Mouse (Mus musculus) intestine, postnatal 0 days (tissue): Measurements from ENCODE around the gene Gm10378. TPM values are rescaled to one million over a fixed set of nuclear protein-coding genes. Genes with fewer than 3 reads are reported as not detected.
"Not testable (repeated sequence)": the region's sequence is repeated elsewhere in the genome, so short reads cannot be mapped to it uniquely, and the experiment has no call there.

Experiments
- ATAC-seq: fragments of 200-750 bp; cut with Nextera tagmentation; 2 replicates; pipeline ENCODE4 v1.8.0; 2017; ENCODE audit warnings: mild to moderate bottlenecking, moderate TSS enrichment, moderate library complexity
- H3K27ac ChIP-seq: fragments of 300-500 bp; sonication (generic); 2 replicates; pipeline ENCODE4 v1.5.1; 2014; ENCODE audit warnings: mild to moderate bottlenecking, low read depth, low read length, moderate library complexity
- H3K27me3 ChIP-seq: fragments of 300-500 bp; sonication (generic); replicated peaks from 2 replicates; pipeline ENCODE4 v1.6.1; 2014; ENCODE audit warnings: low read length, mixed read lengths; ENCODE audit not compliant: control insufficient read depth, insufficient read depth
- H3K36me3 ChIP-seq: fragments of 300-500 bp; sonication (generic); 2 replicates; pipeline ENCODE4 v1.6.1; 2014; ENCODE audit warnings: mild to moderate bottlenecking, moderate library complexity; ENCODE audit not compliant: control insufficient read depth, insufficient read depth
- H3K4me1 ChIP-seq: fragments of 300-500 bp; sonication (generic); replicated peaks from 2 replicates; pipeline ENCODE4 v1.6.1; 2014; ENCODE audit warnings: antibody characterized with exemption, low read length, mixed read lengths; ENCODE audit not compliant: control insufficient read depth, insufficient read depth
- H3K4me2 ChIP-seq: fragments of 300-500 bp; sonication (generic); replicated peaks from 2 replicates; pipeline ENCODE4 v1.6.1; 2014; ENCODE audit warnings: low read depth, mild to moderate bottlenecking, moderate library complexity
- H3K4me3 ChIP-seq: fragments of 300-500 bp; sonication (generic); 2 replicates; pipeline ENCODE4 v1.5.1; 2014; ENCODE audit warnings: low read depth, low read length
- H3K9ac ChIP-seq: fragments of 300-500 bp; sonication (generic); 2 replicates; pipeline ENCODE4 v1.6.1; 2014; ENCODE audit warnings: mild to moderate bottlenecking, low read depth, low read length
- H3K9me3 ChIP-seq: fragments of 300-500 bp; sonication (generic); 2 replicates; pipeline ENCODE4 v1.6.1; 2016; ENCODE audit warnings: mixed run types; ENCODE audit not compliant: control insufficient read depth
- WGBS: fragments of 180-500 bp; shearing (Covaris S2); extraction: QIAGEN DNeasy Blood & Tissue Kit; methylation state at CpG from one replicate; pipeline ENCODE4 v1.1.7; 2014; 5-methylcytosine and 5-hydroxymethylcytosine counted together
- microRNA-seq: library from miRNA; unstranded; fragments of <30 nt; microRNA quantifications from one replicate; pipeline ENCODE4, GENCODE M21; 2016
- polyA plus RNA-seq: library from polyadenylated mRNA; unstranded; fragments of >200 nt; fragmentation: Nextera tagmentation; extraction: Ambion mirVana; gene quantifications from 2 replicates; pipeline ENCODE4 v1.2.1, GENCODE M21; 2015

The Gm10378 gene
- polyA plus RNA-seq: not detected in 2 replicates

GRCm38 (mm10) chr14:42655638-42656037 lies at the start of gene Gm10378:
TSS of gene Gm10378 (plus strand) at chr14:42655938.
- not testable (repeated sequence) for H3K36me3 ChIP-seq, H3K27me3 ChIP-seq, H3K9me3 ChIP-seq, H3K4me3 ChIP-seq, H3K27ac ChIP-seq, H3K4me2 ChIP-seq, ATAC-seq, H3K4me1 ChIP-seq, H3K9ac ChIP-seq
- WGBS: no CpG with 5 or more reads among the region's 1 CpGs

- not testable (repeated sequence) for H3K9me3 ChIP-seq, H3K27me3 ChIP-seq, H3K4me2 ChIP-seq, ATAC-seq, H3K4me3 ChIP-seq, H3K4me1 ChIP-seq, H3K27ac ChIP-seq, H3K36me3 ChIP-seq, H3K9ac ChIP-seq
- WGBS: no CpG with 5 or more reads among the region's 2 CpGs
Observed at GRCm38 (mm10) chr14:42641817-42642216, 13.9 kb upstream of the Gm10378 start, which contains the start of gene Gm3633. TSS of gene Gm3633 (minus strand) at chr14:42641917.

Small RNA genes lying within 50 kb of the gene (microRNA-seq; reads per million reads assigned to microRNA genes)
- gene Gm23620 (not detected), gene Gm25228 (not detected)

Other genes starting within 250 kb of the Gm10378 start
- gene Gm8005, start 216.3 kb upstream of the Gm10378 start, polyA plus RNA-seq: not detected in 2 replicates
- not detected in 2 replicates for gene Gm8011, start 192.1 kb upstream of the Gm10378 start, polyA plus RNA-seq
- not detected in 2 replicates for gene Gm8020, start 153.6 kb upstream of the Gm10378 start, polyA plus RNA-seq
- gene Gm8024, start 131.7 kb upstream of the Gm10378 start, polyA plus RNA-seq: not detected in 2 replicates
- not detected in 2 replicates for gene Gm17124, start 56.1 kb upstream of the Gm10378 start, polyA plus RNA-seq
- gene Gm3633, start 14.0 kb upstream of the Gm10378 start, polyA plus RNA-seq: not detected in 2 replicates
- not detected in 2 replicates for gene Gm3015, start 112.9 kb downstream of the Gm10378 start, polyA plus RNA-seq
- not detected in 2 replicates for gene Gm10377, start 142.0 kb downstream of the Gm10378 start, polyA plus RNA-seq
- not detected in 2 replicates for gene Gm21977, start 197.5 kb downstream of the Gm10378 start, polyA plus RNA-seq